Mouse (Mus musculus) erythroblast, embryonic 14.5 days (primary cell): ENCODE measurements around the gene Rasl10b.

Source experiments
- GATA1 ChIP-seq: IDR thresholded peaks from 2 replicates; pipeline ENCODE4 v1.6.1; 2012; ENCODE audit warnings: low read length, inconsistent platforms, mixed read lengths
- TAL1 ChIP-seq: IDR thresholded peaks from 3 replicates; pipeline ENCODE4 v1.6.1; 2012; ENCODE audit warnings: low read length, inconsistent platforms, mixed read lengths

DNA sequence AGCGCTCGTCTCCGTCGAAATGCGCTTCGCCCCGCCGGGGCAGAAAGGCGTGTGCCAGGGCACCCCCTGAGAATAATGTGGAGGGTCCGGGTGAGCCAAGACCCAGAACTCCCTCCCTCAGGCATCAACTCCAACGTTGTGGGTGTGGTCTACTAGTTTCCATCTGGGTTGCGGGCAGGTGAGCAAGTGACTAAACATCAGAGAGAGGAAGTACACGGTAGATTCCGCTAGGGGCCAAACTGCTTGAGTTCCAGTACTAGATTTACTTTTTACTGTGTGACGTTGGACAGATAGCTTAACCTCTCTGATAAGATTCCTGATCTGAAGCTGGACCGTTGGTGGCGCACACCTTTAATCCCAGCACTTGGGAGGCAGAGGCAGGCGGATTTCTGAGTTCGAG lies 36.1 kb downstream of the Rasl10b start:
- TF ChIP-seq GATA1 (no peak), TAL1 (no peak)
